Mouse (Mus musculus): ENCODE measurements around the gene Ppara.

- TF ChIP-seq POLR2A (IDR thresholded peaks at IDR 0.05; ENCODE audit: insufficient read depth, low read depth, low read length) (no peak), CTCF (IDR thresholded peaks at IDR 0.05) (no peak), EP300 (IDR thresholded peaks at IDR 0.05; ENCODE audit: insufficient read depth, low read depth, low read length) (no peak)
Measured at GRCm38 (mm10) chr15:85813428-85813827, 78.6 kb downstream of the Ppara start.
